Mouse (Mus musculus) adrenal gland, postnatal 4 days (tissue): Measurements from ENCODE around the gene Gm21830. TPM values are rescaled to one million over a fixed set of nuclear protein-coding genes. Genes with fewer than 3 reads are reported as not detected.
"Not testable (repeated sequence)": the region's sequence is repeated elsewhere in the genome, so short reads cannot be mapped to it uniquely, and the experiment has no call there.

Experiments used
- DNase-seq, 2 experiments: peaks; one replicate each; pipeline ENCODE4 v3.0.0; 2021 to 2022; ENCODE audit warnings: low spot score in 2 of 2, mixed read lengths in 2 of 2
- long read RNA-seq, 2 experiments: library from polyadenylated mRNA; stranded (forward); transcript quantifications; one replicate each; pipeline ENCODE4 v2.0.0; 2021
- total RNA-seq, 2 experiments: library from RNA; stranded (reverse); gene quantifications; 2 replicates each; pipeline ENCODE4 v1.2.3; 2021

Gm21830 gene
- total RNA-seq: not detected
- long read RNA-seq, experiment 1: 0 reads
- long read RNA-seq, experiment 2: 0 reads

- not testable (repeated sequence) for DNase-seq
Observed at GRCm38 (mm10) chr2:67413425-67413824, at the start of gene Gm21830. Gene Gm21830 (plus strand): TSS chr2:67413725.

DNA sequence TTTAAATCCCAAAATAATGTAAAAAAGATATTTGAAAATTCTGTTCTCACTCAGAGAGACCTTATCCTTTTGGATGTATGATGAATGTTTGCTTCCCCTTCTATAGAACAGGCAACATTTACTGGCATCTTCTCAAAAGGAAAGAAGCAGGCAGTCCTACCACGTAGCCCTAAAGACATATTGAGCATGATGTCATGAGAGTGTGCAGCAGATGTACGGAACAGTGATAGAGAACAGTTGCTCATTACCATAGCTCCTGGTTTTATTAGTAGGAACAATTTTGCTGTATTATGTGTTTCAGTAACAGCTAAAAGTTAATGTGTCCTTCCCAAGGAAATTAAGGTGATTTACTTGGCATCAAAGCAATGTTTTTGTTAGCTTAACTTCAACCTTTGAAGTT, 49.0 kb upstream of the Gm21830 start:
- DNase-seq: no peak

DNA sequence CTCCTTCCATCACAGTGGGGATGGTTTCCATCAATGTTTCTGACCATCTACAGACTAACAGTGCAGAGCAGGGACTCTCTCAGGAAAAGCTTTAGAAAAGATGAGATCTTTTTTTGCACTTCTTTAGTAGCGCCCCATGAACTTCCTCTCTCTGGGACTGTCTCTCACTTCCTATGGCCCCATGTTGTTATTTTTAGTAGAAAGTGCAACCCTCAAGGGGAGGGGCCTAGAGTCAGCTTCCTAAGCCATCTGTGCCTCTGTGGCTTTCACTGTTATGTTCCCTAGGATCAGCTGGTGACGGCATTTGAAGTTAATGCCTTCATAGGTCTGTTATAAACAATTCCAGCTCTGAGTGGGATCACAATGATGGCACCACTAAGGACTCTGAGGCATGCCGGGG, 35.0 kb upstream of the Gm21830 start:
- DNase-seq: no peak

GRCm38 (mm10) chr2:67420853-67421252, 7.3 kb downstream of the Gm21830 start:
- DNase-seq: no peak

DNA sequence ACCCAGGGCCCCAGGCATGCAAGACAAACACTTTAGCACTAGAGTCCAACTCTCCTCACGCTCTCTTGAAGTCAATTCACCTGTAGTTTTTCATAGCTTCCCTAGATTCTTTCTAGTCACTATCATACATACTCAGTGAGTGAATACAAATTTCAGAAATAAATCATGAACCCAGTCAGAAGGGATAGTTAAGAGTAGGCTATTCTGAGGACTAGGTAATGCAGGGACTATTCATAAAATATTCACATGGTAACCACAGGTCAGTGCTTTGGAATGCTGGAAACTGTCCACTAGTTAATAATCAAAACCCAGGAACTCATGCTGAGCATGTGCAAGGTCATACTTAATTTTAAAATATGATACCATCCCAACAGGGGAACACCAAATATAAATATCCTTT, 9.3 kb downstream of the Gm21830 start:
- no peak for DNase-seq

- DNase-seq: no peak
Observed at GRCm38 (mm10) chr2:67433081-67433480, 19.6 kb downstream of the Gm21830 start, which contains the start of gene Gm26727. Gene Gm26727 (minus strand): TSS chr2:67433181.

- no peak for DNase-seq
Observed at GRCm38 (mm10) chr2:67438309-67438708, 24.8 kb downstream of the Gm21830 start.

- no peak for DNase-seq
Observed at GRCm38 (mm10) chr2:67445780-67446179, 32.3 kb downstream of the Gm21830 start, which contains the start of gene Xirp2. Gene Xirp2 (plus strand): TSS chr2:67446002.

- no peak for DNase-seq
Observed at GRCm38 (mm10) chr2:67446772-67447171, 33.2 kb downstream of the Gm21830 start.

GRCm38 (mm10) chr2:67447206-67447605, 33.7 kb downstream of the Gm21830 start:
- DNase-seq: no peak

DNA sequence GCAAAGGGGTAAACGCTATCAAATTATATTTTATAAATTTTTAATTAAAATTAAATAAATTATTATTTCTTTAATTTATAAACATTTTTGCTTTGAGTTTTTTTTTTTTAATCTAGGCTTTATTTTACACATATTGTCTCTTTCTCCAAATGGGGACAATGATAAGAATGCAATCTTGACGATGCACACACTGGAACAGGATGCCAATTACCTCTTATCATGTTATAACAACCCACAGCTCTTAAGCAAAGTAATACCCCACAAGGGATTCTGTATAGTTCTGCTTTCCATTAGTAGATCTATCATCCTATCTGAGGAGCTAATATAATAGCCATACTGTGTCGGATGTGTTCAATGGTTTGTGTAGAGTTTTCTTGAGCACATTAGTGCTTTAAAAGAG, 47.3 kb downstream of the Gm21830 start:
- DNase-seq: no peak

- DNase-seq: no peak
Observed at GRCm38 (mm10) chr2:67467036-67467435, 53.5 kb downstream of the Gm21830 start.

DNA sequence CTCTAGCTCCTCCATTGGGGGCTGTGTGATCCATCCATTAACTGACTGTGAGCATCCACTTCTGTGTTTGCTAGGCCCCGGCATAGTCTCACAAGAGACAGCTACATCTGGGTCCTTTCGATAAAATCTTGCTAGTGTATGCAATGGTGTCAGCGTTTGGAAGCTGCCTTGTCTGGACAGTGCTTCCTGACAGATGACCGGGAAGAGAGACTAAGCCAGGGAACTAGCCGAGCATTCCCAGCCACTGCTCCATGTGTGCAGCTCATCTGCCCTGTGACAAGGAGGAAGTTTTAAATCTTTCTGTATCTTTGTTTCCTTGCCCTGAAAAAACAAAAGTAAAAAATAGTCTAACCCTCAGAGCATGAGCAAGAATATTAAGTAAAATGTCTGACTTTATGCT, 56.5 kb downstream of the Gm21830 start:
- DNase-seq: not testable (repeated sequence)

DNA sequence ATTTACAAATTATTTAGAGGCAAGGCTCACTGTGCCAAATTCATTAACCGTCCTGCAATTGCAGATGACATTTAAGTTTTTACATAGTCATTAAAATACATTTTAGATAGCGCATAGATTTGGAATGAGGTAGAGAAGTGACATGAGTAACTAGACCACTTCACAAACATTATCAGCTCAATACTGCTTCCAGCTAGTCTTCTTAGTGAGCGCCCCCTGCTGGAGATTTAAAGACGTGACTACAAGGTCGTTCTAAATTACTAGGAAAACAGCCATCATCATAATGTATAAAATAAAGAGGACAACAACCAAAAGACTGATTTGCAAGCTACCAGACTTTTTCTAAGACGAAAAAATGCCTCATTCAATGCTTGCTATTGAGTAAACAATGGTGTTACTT, 64.2 kb downstream of the Gm21830 start:
- DNase-seq: peak in 1 of 2 experiments; percentile 19

DNA sequence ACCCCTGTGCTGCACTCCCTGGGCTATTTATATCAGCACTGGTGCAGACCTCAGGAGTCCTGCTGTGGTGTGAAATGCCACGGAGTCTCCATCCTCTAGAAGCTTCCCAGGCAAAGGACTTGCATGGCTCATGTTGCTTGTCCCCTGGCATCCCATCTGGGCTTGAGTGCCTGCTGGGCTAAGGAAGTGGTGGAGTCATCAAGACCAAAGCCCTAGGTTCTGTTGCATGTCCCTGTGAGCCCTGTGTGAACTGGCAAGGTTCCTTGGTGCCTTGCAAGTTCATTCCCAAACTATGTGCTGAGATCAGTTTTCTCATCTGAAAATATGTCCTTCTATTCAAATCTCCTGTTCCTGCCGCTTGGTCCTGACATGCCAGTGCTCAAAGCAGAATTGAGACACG, 67.5 kb downstream of the Gm21830 start:
- DNase-seq: no peak

Other genes with a start within 250 kb of the Gm21830 start
- not detected for gene Gm26727, start 19.5 kb downstream of the Gm21830 start, total RNA-seq
- 1 to 10 TPM; 2.0 to 7.3 TPM for gene Xirp2, start 32.3 kb downstream of the Gm21830 start, total RNA-seq
- 1 to 10 TPM; 9.3 to 9.7 TPM for gene B3galt1, start 152.1 kb downstream of the Gm21830 start, total RNA-seq